Mouse (Mus musculus) lung, postnatal 14 days (tissue): ENCODE results near the gene Zbtb25.

Source experiments
- DNase-seq: peaks from one replicate; pipeline ENCODE4 v3.0.0; 2021

Gene Zbtb25

GRCm38 (mm10) chr12:76335641-76336040 lies 33.8 kb downstream of the Zbtb25 start:
- DNase-seq: no peak

- DNase-seq: no peak
Observed at GRCm38 (mm10) chr12:76333688-76334087, 35.7 kb downstream of the Zbtb25 start.

GRCm38 (mm10) chr12:76328567-76329354 lies 40.6 kb downstream of the Zbtb25 start:
- no peak for DNase-seq

GRCm38 (mm10) chr12:76326437-76327220 lies 42.8 kb downstream of the Zbtb25 start:
- peak; percentile 37 for DNase-seq

- peak; percentile 65 for DNase-seq
Observed at GRCm38 (mm10) chr12:76324679-76325431, 44.5 kb downstream of the Zbtb25 start, which contains the start of gene Akap5. Akap5 (plus strand) TSS chr12:76324891.

GRCm38 (mm10) chr12:76318282-76319212 lies 50.9 kb downstream of the Zbtb25 start:
- peak; percentile 25 for DNase-seq

- DNase-seq: no peak
Observed at GRCm38 (mm10) chr12:76311951-76312350, 57.5 kb downstream of the Zbtb25 start.

GRCm38 (mm10) chr12:76311227-76311626 lies 58.2 kb downstream of the Zbtb25 start:
- DNase-seq: no peak

GRCm38 (mm10) chr12:76310633-76311032 lies 58.8 kb downstream of the Zbtb25 start:
- no peak for DNase-seq

- DNase-seq: peak; percentile 32
Observed at GRCm38 (mm10) chr12:76310007-76310406, 59.4 kb downstream of the Zbtb25 start.

GRCm38 (mm10) chr12:76308436-76308835 lies 61.0 kb downstream of the Zbtb25 start:
- DNase-seq: no peak

- no peak for DNase-seq
Observed at GRCm38 (mm10) chr12:76307964-76308363, 61.4 kb downstream of the Zbtb25 start.

GRCm38 (mm10) chr12:76306852-76307561 lies 62.4 kb downstream of the Zbtb25 start:
- DNase-seq: no peak

GRCm38 (mm10) chr12:76305107-76305506 lies 64.3 kb downstream of the Zbtb25 start:
- no peak for DNase-seq

- no peak for DNase-seq
Observed at GRCm38 (mm10) chr12:76304199-76304598, 65.2 kb downstream of the Zbtb25 start.

- peak; percentile 49 for DNase-seq
Observed at GRCm38 (mm10) chr12:76303474-76303873, 65.9 kb downstream of the Zbtb25 start.

- DNase-seq: no peak
Observed at GRCm38 (mm10) chr12:76300367-76300766, 69.0 kb downstream of the Zbtb25 start.

GRCm38 (mm10) chr12:76299361-76299906 lies 70.0 kb downstream of the Zbtb25 start:
- peak; percentile 33 for DNase-seq

- no peak for DNase-seq
Observed at GRCm38 (mm10) chr12:76297830-76298229, 71.6 kb downstream of the Zbtb25 start.
